Mouse (Mus musculus) kidney, embryonic 15.5 days (tissue): Measurements from ENCODE around the gene Pth2. TPM values are rescaled to one million over a fixed set of nuclear protein-coding genes. Genes with fewer than 3 reads are reported as not detected.
"Not testable (repeated sequence)": the region's sequence is repeated elsewhere in the genome, so short reads cannot be mapped to it uniquely, and the experiment has no call there.

Experiments used
- ATAC-seq: fragments of 200-750 bp; cut with Nextera tagmentation; replicated peaks from 2 replicates; pipeline ENCODE4 v1.8.0; 2017; ENCODE audit warnings: moderate TSS enrichment; ENCODE audit not compliant: low FRiP score
- H3K27ac ChIP-seq: fragments of 300-500 bp; sonication (generic); 2 replicates; pipeline ENCODE4 v1.5.1; 2015; ENCODE audit warnings: mild to moderate bottlenecking, inconsistent platforms
- H3K27me3 ChIP-seq: fragments of 300-500 bp; sonication (generic); 2 replicates; pipeline ENCODE4 v1.6.1; 2015; ENCODE audit warnings: inconsistent platforms
- H3K36me3 ChIP-seq: fragments of 300-500 bp; sonication (generic); 2 replicates; pipeline ENCODE4 v1.6.1; 2015; ENCODE audit warnings: inconsistent platforms
- H3K4me1 ChIP-seq: fragments of 300-500 bp; sonication (generic); 2 replicates; pipeline ENCODE4 v1.6.1; 2015; ENCODE audit warnings: inconsistent platforms
- H3K4me2 ChIP-seq: fragments of 300-500 bp; sonication (generic); 2 replicates; pipeline ENCODE4 v1.6.1; 2015; ENCODE audit warnings: moderate library complexity, mild to moderate bottlenecking, inconsistent platforms
- H3K4me3 ChIP-seq: fragments of 300-500 bp; sonication (generic); replicated peaks from 2 replicates; pipeline ENCODE4 v1.5.1; 2015; ENCODE audit warnings: mild to moderate bottlenecking, inconsistent platforms
- H3K9ac ChIP-seq: fragments of 300-500 bp; sonication (generic); 2 replicates; pipeline ENCODE4 v1.6.1; 2015; ENCODE audit warnings: mild to moderate bottlenecking, inconsistent platforms
- H3K9me3 ChIP-seq: fragments of 300-500 bp; sonication (generic); replicated peaks from 2 replicates; pipeline ENCODE4 v1.6.1; 2016; ENCODE audit warnings: inconsistent platforms
- WGBS: fragments of 180-500 bp; shearing (Covaris S2); methylation state at CpG from one replicate; pipeline ENCODE4 v1.1.7; 2015; ENCODE audit warnings: mixed read lengths; 5-methylcytosine and 5-hydroxymethylcytosine counted together
- polyA plus RNA-seq: library from polyadenylated mRNA; unstranded; fragments of >200 nt; fragmentation: Nextera tagmentation; extraction: Ambion mirVana; gene quantifications from 2 replicates; pipeline ENCODE4 v1.2.1, GENCODE M21; 2015

Gene Pth2
- polyA plus RNA-seq, 1 experiment from 2014 or later: not detected

DNA sequence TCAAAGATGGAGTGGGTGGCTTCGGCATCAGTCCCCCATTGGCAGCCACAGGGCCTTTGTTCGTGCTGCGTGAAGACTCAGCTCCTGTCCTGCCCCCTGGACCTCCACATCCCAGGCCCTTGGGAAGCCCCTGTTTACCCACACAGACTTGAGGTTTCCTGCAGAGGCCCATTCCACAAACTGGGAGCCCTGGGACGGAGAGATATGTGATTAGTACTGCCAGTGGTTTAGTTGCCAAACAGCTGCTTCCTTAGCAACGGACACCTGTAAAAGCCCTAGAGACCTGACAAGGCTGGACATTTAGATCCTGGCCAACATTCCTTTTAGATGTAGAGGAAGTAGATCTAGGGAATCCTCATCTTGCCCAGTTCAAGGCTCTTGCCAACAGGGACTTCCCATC is 38.9 kb upstream of the Pth2 start:
- H3K36me3 ChIP-seq: peaks cover 56% of the 10 kb centered on the region
- 87% methylated on average over 5 of the region's 5 CpGs for WGBS
- no peak for ATAC-seq
- H3K27ac ChIP-seq: no peak overlapping the region
- no peak overlapping the region for H3K9ac ChIP-seq
- H3K27me3 ChIP-seq: 0 out of 2 replicates have a peak, but pooled peaks cover 4% of the 10 kb centered on the region
- no peak overlapping the region for H3K4me2 ChIP-seq
- no peaks in the 10 kb centered on the region for H3K4me1 ChIP-seq
- no peak overlapping the region for H3K4me3 ChIP-seq
- no peaks in the 10 kb centered on the region for H3K9me3 ChIP-seq

GRCm38 (mm10) chr7:45144368-45145174 is 36.2 kb upstream of the Pth2 start:
- no peak overlapping the region for H3K27ac ChIP-seq
- no peak overlapping the region for H3K4me3 ChIP-seq
- WGBS: 86% methylated on average over 13 of the region's 13 CpGs
- H3K4me2 ChIP-seq: no peak overlapping the region
- no peaks in the 10 kb centered on the region for H3K9me3 ChIP-seq
- no peak for ATAC-seq
- H3K27me3 ChIP-seq: no peaks in the 10 kb centered on the region
- H3K36me3 ChIP-seq: peaks cover 69% of the 10 kb centered on the region
- H3K9ac ChIP-seq: no peak overlapping the region
- peaks cover 19% of the 10 kb centered on the region for H3K4me1 ChIP-seq

GRCm38 (mm10) chr7:45145460-45145859 is 35.3 kb upstream of the Pth2 start:
- Histone ChIP-seq H3K27ac (no peak overlapping the region), H3K9ac (no peak overlapping the region), H3K9me3 (no peaks in the 10 kb centered on the region), H3K27me3 (no peaks in the 10 kb centered on the region), H3K4me1 (peaks cover 28% of the 10 kb centered on the region), H3K4me2 (no peak overlapping the region), H3K4me3 (no peak overlapping the region), H3K36me3 (peaks cover 69% of the 10 kb centered on the region)
- no peak for ATAC-seq
- 95% methylated on average over 8 of the region's 8 CpGs for WGBS

DNA sequence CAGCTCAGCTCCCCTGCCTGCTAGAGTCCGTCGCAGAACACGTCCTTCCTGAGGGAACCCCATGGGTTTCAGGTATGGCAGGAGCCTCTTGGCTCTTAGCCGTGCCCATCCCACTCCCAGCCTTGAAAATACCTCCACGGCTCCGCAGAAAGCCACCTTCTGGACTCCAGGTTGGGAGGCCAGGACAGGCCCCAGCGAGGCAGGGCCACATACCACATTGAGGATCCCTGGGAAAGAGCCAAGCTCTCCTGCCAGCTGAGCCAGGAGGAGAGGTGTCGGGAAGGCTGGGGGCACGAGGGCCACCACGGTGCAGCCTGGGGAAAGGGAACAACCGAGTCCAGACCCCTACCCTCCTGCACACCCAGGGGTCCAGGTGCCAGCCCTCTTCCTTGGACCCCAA is 33.5 kb upstream of the Pth2 start:
- Histone ChIP-seq H3K36me3 (peaks cover 58% of the 10 kb centered on the region), H3K27ac (peak overlapping the region; percentile 54; the same call in 1 of the 2 replicates), H3K9me3 (no peaks in the 10 kb centered on the region), H3K4me2 (peak overlapping the region; percentile 24; the same call in 1 of the 2 replicates), H3K27me3 (no peaks in the 10 kb centered on the region), H3K4me3 (no peak overlapping the region), H3K9ac (no peak overlapping the region), H3K4me1 (peaks cover 45% of the 10 kb centered on the region)
- 90% methylated on average over 11 of the region's 11 CpGs for WGBS
- no peak for ATAC-seq

DNA sequence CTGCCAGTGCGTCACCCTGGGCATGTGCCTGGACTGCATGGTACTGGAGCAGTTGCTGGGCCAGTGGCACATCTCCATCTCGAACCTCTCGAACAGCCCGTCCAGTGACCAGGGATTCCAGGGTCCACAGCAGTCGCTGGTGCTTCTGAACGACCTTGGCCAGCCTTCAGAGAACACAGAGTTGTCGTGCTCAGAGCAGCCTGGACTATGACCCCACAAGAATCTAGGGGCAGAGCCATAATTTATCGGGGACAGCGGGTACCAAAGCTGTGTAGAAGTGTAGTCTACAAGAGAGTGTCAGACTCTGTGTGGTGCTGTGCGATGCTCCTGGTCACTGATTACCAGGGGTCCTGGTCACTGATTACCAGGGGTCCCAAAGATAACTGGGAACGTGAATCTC is 32.9 kb upstream of the Pth2 start:
- Histone ChIP-seq H3K9ac (no peak overlapping the region), H3K4me3 (no peak overlapping the region), H3K27ac (peak overlapping the region; percentile 54; the same call in 1 of the 2 replicates), H3K4me2 (0 out of 2 replicates have a peak overlapping the region, but pooled peaks have one; percentile 24), H3K36me3 (peaks cover 52% of the 10 kb centered on the region), H3K27me3 (no peaks in the 10 kb centered on the region), H3K9me3 (no peaks in the 10 kb centered on the region), H3K4me1 (peaks cover 45% of the 10 kb centered on the region)
- ATAC-seq: peak; percentile 50
- WGBS: 68% methylated on average over 11 of the region's 11 CpGs

- Histone ChIP-seq H3K27ac (peak overlapping the region; percentile 79), H3K36me3 (peaks cover 45% of the 10 kb centered on the region), H3K27me3 (no peaks in the 10 kb centered on the region), H3K4me1 (peaks cover 49% of the 10 kb centered on the region), H3K4me3 (no peak overlapping the region), H3K4me2 (no peak overlapping the region), H3K9ac (no peak overlapping the region), H3K9me3 (no peaks in the 10 kb centered on the region)
- no peak for ATAC-seq
- WGBS: 62% methylated on average over 4 of the region's 4 CpGs
These were observed 32.2 kb upstream of the Pth2 start for GRCm38 (mm10) chr7:45148534-45149098.

DNA sequence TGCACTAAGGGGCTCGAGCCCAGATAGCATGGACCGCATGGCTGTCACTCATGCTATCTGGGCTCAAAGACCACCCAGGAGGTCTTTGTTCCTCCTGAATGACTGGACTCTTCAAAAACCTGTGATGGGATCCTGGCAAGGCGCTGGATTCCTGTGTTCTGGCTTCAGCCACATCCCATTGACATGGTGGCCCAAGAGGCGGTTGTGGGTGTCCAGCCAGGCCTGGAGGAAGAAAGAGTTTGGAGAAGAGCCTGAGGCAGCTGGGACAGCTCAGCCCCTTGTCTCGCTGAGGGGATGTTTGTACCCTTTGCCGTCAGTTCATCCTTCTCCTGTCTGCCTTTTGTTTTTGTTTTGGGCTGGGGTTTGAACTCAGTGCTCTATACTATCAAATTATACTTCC is 31.2 kb upstream of the Pth2 start:
- no peak overlapping the region for H3K9ac ChIP-seq
- peak overlapping the region; percentile 79 for H3K27ac ChIP-seq
- H3K4me1 ChIP-seq: peaks cover 50% of the 10 kb centered on the region
- H3K4me3 ChIP-seq: no peak overlapping the region
- no peak overlapping the region for H3K4me2 ChIP-seq
- H3K27me3 ChIP-seq: no peaks in the 10 kb centered on the region
- ATAC-seq: no peak
- 58% methylated on average over 6 of the region's 6 CpGs for WGBS
- no peaks in the 10 kb centered on the region for H3K9me3 ChIP-seq
- H3K36me3 ChIP-seq: peaks cover 35% of the 10 kb centered on the region

DNA sequence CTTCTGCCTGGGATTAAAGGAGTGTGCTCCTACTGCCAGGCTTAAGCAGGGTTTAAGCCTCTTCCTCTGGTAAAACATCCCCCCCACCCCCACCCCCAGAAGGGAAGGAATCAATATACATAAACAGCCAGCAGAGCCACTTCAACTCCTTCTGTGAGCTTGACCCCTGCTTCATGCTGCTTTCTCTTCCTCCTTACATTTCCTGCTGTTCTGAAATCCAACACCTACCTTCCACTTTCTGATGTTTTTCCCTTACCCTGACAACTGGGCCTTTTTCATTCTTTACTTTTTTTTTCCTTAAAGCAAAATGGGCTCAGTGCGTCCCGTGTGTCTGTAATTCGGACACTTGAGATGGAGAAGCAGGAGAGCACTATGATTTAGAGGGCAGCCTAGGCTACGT is 30.5 kb upstream of the Pth2 start:
- no peak for ATAC-seq
- Histone ChIP-seq H3K4me2 (no peak overlapping the region; the same call in 1 of the 2 replicates), H3K27ac (peak overlapping the region; percentile 80), H3K27me3 (no peaks in the 10 kb centered on the region), H3K4me1 (peaks cover 57% of the 10 kb centered on the region), H3K4me3 (no peak overlapping the region), H3K9me3 (no peaks in the 10 kb centered on the region), H3K36me3 (peaks cover 28% of the 10 kb centered on the region), H3K9ac (no peak overlapping the region)
- 38% methylated on average over 4 of the region's 4 CpGs for WGBS

DNA sequence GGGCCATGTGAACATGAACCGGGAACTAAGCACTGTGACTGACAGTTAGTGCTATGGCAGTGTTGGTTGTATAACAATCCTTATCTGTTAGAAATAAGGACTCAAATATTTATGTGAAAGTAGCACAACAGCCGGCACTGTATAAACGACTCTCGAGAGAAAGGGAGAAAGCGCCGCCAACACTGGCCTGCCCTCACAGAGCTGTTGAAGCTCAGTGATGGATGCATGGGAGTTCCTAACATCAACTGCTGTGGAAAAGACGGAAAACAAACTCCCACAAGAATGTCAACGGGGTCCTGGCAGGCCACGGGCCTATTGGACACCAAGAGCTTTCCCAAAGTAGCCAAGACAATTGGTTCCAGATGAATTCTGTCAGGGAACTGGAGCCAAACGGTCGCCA is 29.5 kb upstream of the Pth2 start:
- Histone ChIP-seq H3K4me2 (no peak overlapping the region; the same call in 1 of the 2 replicates), H3K4me1 (peaks cover 61% of the 10 kb centered on the region), H3K27me3 (no peaks in the 10 kb centered on the region), H3K27ac (peak overlapping the region; percentile 80), H3K9me3 (no peaks in the 10 kb centered on the region), H3K9ac (no peak overlapping the region), H3K36me3 (peaks cover 21% of the 10 kb centered on the region), H3K4me3 (no peak overlapping the region)
- WGBS: 22% methylated on average over 11 of the region's 11 CpGs
- ATAC-seq: no peak

DNA sequence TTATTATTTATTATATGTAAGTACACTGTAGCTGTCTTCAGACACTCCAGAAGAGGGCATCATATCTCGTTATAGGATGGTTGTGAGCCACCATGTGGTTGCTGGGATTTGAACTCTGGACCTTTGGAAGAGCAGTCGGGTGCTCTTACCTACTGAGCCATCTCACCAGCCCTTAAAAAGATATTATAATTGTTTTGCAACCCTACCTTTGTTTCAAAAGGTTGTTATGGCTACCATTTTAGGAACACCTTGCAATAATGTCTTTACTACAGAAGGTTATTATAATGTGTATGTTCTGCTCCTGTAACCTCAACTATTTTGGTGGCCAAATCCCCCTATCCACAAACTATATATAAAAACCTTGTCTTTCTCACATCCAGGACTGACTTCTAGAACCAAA is 27.7 kb upstream of the Pth2 start:
- 88% methylated on average over 2 of the region's 2 CpGs for WGBS
- peak overlapping the region; percentile 74 for H3K4me2 ChIP-seq
- peak overlapping the region; percentile 97; the same call in 1 of the 2 replicates for H3K27ac ChIP-seq
- H3K4me3 ChIP-seq: peak overlapping the region; percentile 63
- H3K36me3 ChIP-seq: peaks cover 22% of the 10 kb centered on the region
- ATAC-seq, H3K9me3 ChIP-seq, H3K27me3 ChIP-seq: not testable (repeated sequence)
- peak overlapping the region; percentile 89; the same call in 1 of the 2 replicates for H3K9ac ChIP-seq
- H3K4me1 ChIP-seq: peaks cover 57% of the 10 kb centered on the region

DNA sequence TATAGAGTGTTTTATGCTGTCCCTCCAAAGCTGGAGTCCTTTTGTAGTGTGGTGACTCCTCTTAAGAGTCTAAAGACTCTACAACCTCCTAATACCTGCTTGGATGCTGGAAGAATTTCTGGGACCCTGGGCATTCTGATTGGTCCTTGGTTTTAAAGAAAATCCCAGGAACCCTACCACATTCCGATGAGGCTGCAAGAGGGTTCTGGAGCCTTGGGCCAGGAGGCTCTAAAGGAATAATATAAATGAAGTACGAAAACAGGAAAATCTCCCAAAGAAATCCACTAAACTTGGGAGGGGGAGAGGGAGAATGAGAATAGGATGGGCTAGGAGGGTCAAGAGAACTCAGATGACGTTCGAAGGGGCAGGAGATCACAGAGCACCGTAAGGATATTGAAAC is 27.2 kb upstream of the Pth2 start:
- Histone ChIP-seq H3K4me2 (peak overlapping the region; percentile 74), H3K36me3 (peaks cover 22% of the 10 kb centered on the region), H3K9me3 (no peaks in the 10 kb centered on the region), H3K4me1 (peaks cover 52% of the 10 kb centered on the region), H3K9ac (peak overlapping the region; percentile 89), H3K27me3 (no peaks in the 10 kb centered on the region), H3K27ac (peak overlapping the region; percentile 97), H3K4me3 (peak overlapping the region; percentile 63)
- ATAC-seq: no peak
- 4% methylated on average over 5 of the region's 5 CpGs for WGBS
